Comparison of ENCODE assay signal across 11 mouse cellular contexts in the genomic region with DNA sequence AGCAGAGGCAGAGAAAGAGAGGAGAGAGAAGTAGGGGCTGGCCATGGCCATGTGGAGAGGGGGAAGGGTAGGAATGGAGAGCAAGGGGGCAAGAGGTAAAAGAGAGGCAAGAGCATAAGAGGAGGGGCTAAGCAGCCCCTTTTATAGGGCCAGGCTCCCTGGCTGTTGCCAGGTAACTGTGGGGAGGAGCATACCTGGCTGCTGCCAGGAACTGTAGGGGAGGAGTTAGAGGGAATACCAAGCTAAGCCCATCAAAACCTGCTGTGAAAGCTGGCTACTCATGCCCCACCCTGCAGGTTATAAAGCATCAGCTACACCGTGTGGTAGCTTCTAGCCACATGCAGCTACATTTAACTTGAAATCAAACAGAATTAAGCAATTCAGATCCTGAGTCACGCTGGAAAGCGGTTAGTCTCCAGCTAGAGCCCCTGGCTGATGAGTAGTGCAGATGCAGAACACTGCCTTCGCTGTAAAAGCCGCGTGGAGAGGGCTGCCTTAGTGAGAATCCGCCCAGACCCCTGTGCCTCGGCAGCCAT. TPM values are rescaled to one million over a fixed set of nuclear protein-coding genes. Genes with fewer than 3 reads are reported as not detected.
DNase-seq lines count a peak whose midpoint lies in the region; ATAC-seq and TF ChIP-seq lines count a peak whose summit lies in the region.
"Had no signal": no experiment of that assay in that cellular context is flagged by ENCODE, and none has a peak within 500 bp of the region (broad histone marks: within the 10 kb centered on the region; RNA-seq: fewer than 3 reads in every experiment).

No protein-coding gene starts in this region.

- no peaks in the 10 kb centered on the region for H3K36me3 ChIP-seq in forebrain, embryonic 11.5 days (ENCODE audit: control insufficient read depth, insufficient read depth, low read length)
- H3K36me3 ChIP-seq in forebrain, embryonic 16.5 days (ENCODE audit: control insufficient read depth, insufficient read depth): peaks cover 3% of the 10 kb centered on the region; the same call in 1 of the 2 replicates
- no peaks in the 10 kb centered on the region for H3K36me3 ChIP-seq in lung, postnatal 0 days (ENCODE audit: insufficient read depth, low read length)
- H3K36me3 ChIP-seq in intestine, embryonic 14.5 days (ENCODE audit: control insufficient read depth, insufficient read depth, low read length): 0 out of 2 replicates have a peak, but pooled peaks cover 4% of the 10 kb centered on the region
- H3K36me3 ChIP-seq in stomach, embryonic 16.5 days (ENCODE audit: control insufficient read depth, insufficient read depth, low read length): no peaks in the 10 kb centered on the region

- no peak overlapping the region for H3K9ac ChIP-seq in forebrain, embryonic 11.5 days (ENCODE audit: low read length)
- H3K9ac ChIP-seq in forebrain, embryonic 16.5 days (replicated peaks; ENCODE audit: low read depth, low read length): no peak overlapping the region
- H3K9ac ChIP-seq in lung, postnatal 0 days (replicated peaks; ENCODE audit: low read depth): no peak overlapping the region
- no peak overlapping the region for H3K9ac ChIP-seq in intestine, embryonic 14.5 days (ENCODE audit: low read length)
- H3K9ac ChIP-seq in stomach, embryonic 16.5 days (ENCODE audit: low read length): no peak overlapping the region
- H3K9ac ChIP-seq: hindbrain, embryonic 14.5 days had no signal

- H3K27ac ChIP-seq in forebrain, embryonic 11.5 days (ENCODE audit: low read depth, low read length): no peak overlapping the region
- no peak overlapping the region for H3K27ac ChIP-seq in forebrain, embryonic 16.5 days (ENCODE audit: low read length)
- H3K27ac ChIP-seq in lung, postnatal 0 days (ENCODE audit: low read length): no peak overlapping the region
- H3K27ac ChIP-seq in intestine, embryonic 14.5 days (ENCODE audit: low read depth): no peak overlapping the region
- H3K27ac ChIP-seq in stomach, embryonic 16.5 days (ENCODE audit: low read length): no peak overlapping the region
- no peak overlapping the region for H3K27ac ChIP-seq in gastrocnemius, adult 2 months
- H3K27ac ChIP-seq: hindbrain, embryonic 14.5 days had no signal

- TF ChIP-seq CTCF in lung, postnatal 0 days (IDR thresholded peaks at IDR 0.05): no peak
- no peak for TF ChIP-seq CTCF in gastrocnemius, adult 2 months (IDR thresholded peaks at IDR 0.05)

- H3K4me3 ChIP-seq in forebrain, embryonic 11.5 days (ENCODE audit: low read depth, low read length): no peak overlapping the region
- no peak overlapping the region for H3K4me3 ChIP-seq in forebrain, embryonic 16.5 days (replicated peaks; ENCODE audit: low read length)
- H3K4me3 ChIP-seq in lung, postnatal 0 days (ENCODE audit: low read depth, low read length): no peak overlapping the region
- H3K4me3 ChIP-seq in intestine, embryonic 14.5 days (ENCODE audit: low read depth, low read length): no peak overlapping the region
- no peak overlapping the region for H3K4me3 ChIP-seq in stomach, embryonic 16.5 days (replicated peaks; ENCODE audit: low read length)
- H3K4me3 ChIP-seq in gastrocnemius, adult 2 months: no peak overlapping the region

- 36% methylated on average over 8 of the region's 8 CpGs for WGBS in forebrain, embryonic 11.5 days
- 37% methylated on average over 8 of the region's 8 CpGs for WGBS in forebrain, embryonic 16.5 days
- WGBS in lung, postnatal 0 days: 38% methylated on average over 8 of the region's 8 CpGs
- 33% methylated on average over 8 of the region's 8 CpGs for WGBS in intestine, embryonic 14.5 days
- WGBS in stomach, embryonic 16.5 days: 36% methylated on average over 8 of the region's 8 CpGs

- 0 out of 2 replicates have a peak, but pooled peaks cover 5% of the 10 kb centered on the region for H3K4me1 ChIP-seq in forebrain, embryonic 11.5 days (replicated peaks; ENCODE audit: control insufficient read depth, insufficient read depth, low read length)
- peaks cover 12% of the 10 kb centered on the region for H3K4me1 ChIP-seq in forebrain, embryonic 16.5 days (replicated peaks; ENCODE audit: control insufficient read depth, insufficient read depth, low read length)
- H3K4me1 ChIP-seq in lung, postnatal 0 days (ENCODE audit: insufficient read depth, low read depth, low read length): peaks cover 6% of the 10 kb centered on the region; the same call in 1 of the 2 replicates
- H3K4me1 ChIP-seq in intestine, embryonic 14.5 days (replicated peaks; ENCODE audit: control insufficient read depth, insufficient read depth, low read length): peaks cover 6% of the 10 kb centered on the region
- H3K4me1 ChIP-seq in stomach, embryonic 16.5 days (ENCODE audit: control insufficient read depth, insufficient read depth, low read length): peaks cover 14% of the 10 kb centered on the region

- H3K4me2 ChIP-seq in forebrain, embryonic 11.5 days (ENCODE audit: low read depth, low read length, severe bottlenecking): no peak overlapping the region
- no peak overlapping the region for H3K4me2 ChIP-seq in forebrain, embryonic 16.5 days (ENCODE audit: low read length)
- H3K4me2 ChIP-seq in lung, postnatal 0 days (replicated peaks; ENCODE audit: low read depth, low read length): no peak overlapping the region
- H3K4me2 ChIP-seq in intestine, embryonic 14.5 days (ENCODE audit: low read length): 0 out of 2 replicates have a peak overlapping the region, but pooled peaks have one; percentile 5
- no peak overlapping the region for H3K4me2 ChIP-seq in stomach, embryonic 16.5 days (ENCODE audit: low read depth, low read length)
- H3K4me2 ChIP-seq: hindbrain, embryonic 14.5 days had no signal

- intact Hi-C loops in gastrocnemius, adult 2 months (cut with DNase I): no loop called here

- H3K27me3 ChIP-seq in forebrain, embryonic 11.5 days (ENCODE audit: control insufficient read depth, insufficient read depth, low read length): no peaks in the 10 kb centered on the region
- no peaks in the 10 kb centered on the region for H3K27me3 ChIP-seq in forebrain, embryonic 16.5 days (replicated peaks; ENCODE audit: control insufficient read depth, insufficient read depth, low read length)
- H3K27me3 ChIP-seq in lung, postnatal 0 days (replicated peaks; ENCODE audit: insufficient read depth, low read length): no peaks in the 10 kb centered on the region
- no peaks in the 10 kb centered on the region for H3K27me3 ChIP-seq in intestine, embryonic 14.5 days (replicated peaks; ENCODE audit: control insufficient read depth, insufficient read depth, low read length)
- H3K27me3 ChIP-seq in stomach, embryonic 16.5 days (ENCODE audit: control insufficient read depth, insufficient read depth, low read length): no peaks in the 10 kb centered on the region

- no peaks in the 10 kb centered on the region for H3K9me3 ChIP-seq in forebrain, embryonic 11.5 days (ENCODE audit: control insufficient read depth, low read length)
- H3K9me3 ChIP-seq in forebrain, embryonic 16.5 days (ENCODE audit: control insufficient read depth, low read length): no peaks in the 10 kb centered on the region
- no peaks in the 10 kb centered on the region for H3K9me3 ChIP-seq in lung, postnatal 0 days (ENCODE audit: low read length)
- no peaks in the 10 kb centered on the region for H3K9me3 ChIP-seq in intestine, embryonic 14.5 days (ENCODE audit: control insufficient read depth, low read length)
- H3K9me3 ChIP-seq in stomach, embryonic 16.5 days (replicated peaks; ENCODE audit: control insufficient read depth, low read length): no peaks in the 10 kb centered on the region

- 0 out of 2 replicates have a peak, but pooled peaks have one; percentile 10 for ATAC-seq in forebrain, embryonic 11.5 days (replicated peaks; ENCODE audit: low FRiP score)
- no peak for ATAC-seq in forebrain, embryonic 16.5 days
- peak; percentile 62 for ATAC-seq in lung, postnatal 0 days
- ATAC-seq in intestine, embryonic 14.5 days (replicated peaks; ENCODE audit: low FRiP score, low TSS enrichment, low read depth): peak; percentile 82
- peak; percentile 53; the same call in 1 of the 2 replicates for ATAC-seq in stomach, embryonic 16.5 days (ENCODE audit: insufficient read depth, low FRiP score)
- ATAC-seq in erythroblast, adult 5-6 weeks (replicated peaks; ENCODE audit: low FRiP score, poor library complexity, severe bottlenecking): no peak

- no peak for TF ChIP-seq EP300 in lung, postnatal 0 days (IDR thresholded peaks at IDR 0.05)

- no peak for DNase-seq in forebrain, embryonic 11.5 days (ENCODE audit: low spot score)
- peak; percentile 53 for DNase-seq in lung, postnatal 0 days (ENCODE audit: low spot score)
- DNase-seq in lung, adult 18-20 months: no peak
- no peak for DNase-seq in intestine, embryonic 14.5 days (ENCODE audit: low spot score)
- no peak for DNase-seq in gastrocnemius, adult 2 months
- DNase-seq: cerebellum, adult 8-10 months; gastrocnemius, postnatal 10 days had no signal

RNA-seq across cellular contexts. Expression of a gene that starts 5.8 kb away (rescaled TPM):
- 23.5 and 23.9 TPM in 2 replicates for polyA plus RNA-seq in forebrain, embryonic 11.5 days (2014; fragmentation: Nextera tagmentation; extraction: Ambion mirVana)
- polyA plus RNA-seq in forebrain, embryonic 16.5 days (2015; fragmentation: Nextera tagmentation; extraction: Ambion mirVana): 29.0 and 30.2 TPM in 2 replicates
- polyA plus RNA-seq in lung, postnatal 0 days (2015; fragmentation: Nextera tagmentation; extraction: Ambion mirVana): 14.5 and 15.1 TPM in 2 replicates
- 26.1 and 29.8 TPM in 2 replicates for polyA plus RNA-seq in intestine, embryonic 14.5 days (2014; fragmentation: Nextera tagmentation; extraction: Ambion mirVana)
- 24.0 and 24.9 TPM in 2 replicates for polyA plus RNA-seq in stomach, embryonic 16.5 days (2015; fragmentation: Nextera tagmentation; extraction: Ambion mirVana)
- 12.7 and 21.3 TPM in 2 replicates for total RNA-seq in erythroblast, adult 5-6 weeks (2015; ENCODE audit: low replicate concordance)
- 14.4 and 14.7 TPM in 2 replicates for total RNA-seq in erythroblast, adult 5-6 weeks (2017; ENCODE audit: low replicate concordance)
- total RNA-seq in gastrocnemius, adult 2 months (2021): 10 to 100 TPM; 18.1 to 18.5 TPM

Comparison
In these comparisons a context has a peak if more than half of its experiments do, and no peak if none do; other contexts are left out.
1. ATAC-seq: peak in forebrain, embryonic 11.5 days (single experiment), lung, postnatal 0 days (single experiment), intestine, embryonic 14.5 days (single experiment) and stomach, embryonic 16.5 days (single experiment); none in forebrain, embryonic 16.5 days (single experiment) and erythroblast, adult 5-6 weeks (single experiment).